Mouse (Mus musculus) erythroblast, adult 5-6 weeks (primary cell): Measurements from ENCODE around the gene Gm49630. TPM values are rescaled to one million over a fixed set of nuclear protein-coding genes. Genes with fewer than 3 reads are reported as not detected.
"Not testable (repeated sequence)": the region's sequence is repeated elsewhere in the genome, so short reads cannot be mapped to it uniquely, and the experiment has no call there.

Experiments
- ATAC-seq: replicated peaks from 2 replicates; pipeline ENCODE4 v1.8.0; 2016; ENCODE audit warnings: moderate number of reproducible peaks, mild to moderate bottlenecking, moderate TSS enrichment, inconsistent platforms; ENCODE audit not compliant: poor library complexity, low FRiP score, severe bottlenecking
- total RNA-seq, 2 experiments: library from RNA; stranded (forward) in 1 of 2; stranded (reverse) in 1 of 2; fragments of 150-400 nt in 1 of 2; fragments of 200-764, 138-1000 nt in 1 of 2; gene quantifications; 2 replicates each; pipeline versions ENCODE4 v1.2.3 to v1.2.4; 2015 to 2017; ENCODE audit warnings: low replicate concordance in 2 of 2

The Gm49630 gene
- total RNA-seq, 2 experiments from 2014 or later = not detected

- peak; percentile 60; the same call in 1 of the 2 replicates for ATAC-seq
Observed at GRCm38 (mm10) chr17:7376951-7377700, 5.3 kb upstream of the Gm49630 start.

- not testable (repeated sequence) for ATAC-seq
Observed at GRCm38 (mm10) chr17:7369401-7369800, 2.4 kb downstream of the Gm49630 start.

- ATAC-seq = not testable (repeated sequence)
Observed at GRCm38 (mm10) chr17:7366676-7367374, 5.0 kb downstream of the Gm49630 start.

- not testable (repeated sequence) for ATAC-seq
Observed at GRCm38 (mm10) chr17:7366265-7366664, 5.5 kb downstream of the Gm49630 start.

- not testable (repeated sequence) for ATAC-seq
Observed at GRCm38 (mm10) chr17:7365615-7366014, 6.2 kb downstream of the Gm49630 start.

- ATAC-seq = not testable (repeated sequence)
Observed at GRCm38 (mm10) chr17:7360749-7361465, 10.9 kb downstream of the Gm49630 start.

GRCm38 (mm10) chr17:7359806-7360205, 12.0 kb downstream of the Gm49630 start:
- not testable (repeated sequence) for ATAC-seq

GRCm38 (mm10) chr17:7352596-7352995, 19.2 kb downstream of the Gm49630 start, which contains the start of gene Ttll2:
Ttll2 (minus strand) TSS chr17:7352696.
- not testable (repeated sequence) for ATAC-seq

GRCm38 (mm10) chr17:7348765-7349164, 23.0 kb downstream of the Gm49630 start:
- ATAC-seq = not testable (repeated sequence)

GRCm38 (mm10) chr17:7337381-7337780, 34.4 kb downstream of the Gm49630 start:
- not testable (repeated sequence) for ATAC-seq

- not testable (repeated sequence) for ATAC-seq
Observed at GRCm38 (mm10) chr17:7332745-7333144, 39.0 kb downstream of the Gm49630 start.

GRCm38 (mm10) chr17:7326415-7326814, 45.4 kb downstream of the Gm49630 start:
- ATAC-seq = not testable (repeated sequence)

- ATAC-seq = not testable (repeated sequence)
Observed at GRCm38 (mm10) chr17:7324346-7324745, 47.4 kb downstream of the Gm49630 start, which contains the start of gene Tcp10a. Tcp10a (plus strand) TSS chr17:7324646.

- ATAC-seq = not testable (repeated sequence)
Observed at GRCm38 (mm10) chr17:7319789-7320188, 52.0 kb downstream of the Gm49630 start.

- ATAC-seq = not testable (repeated sequence)
Observed at GRCm38 (mm10) chr17:7315693-7316382, 55.9 kb downstream of the Gm49630 start.

GRCm38 (mm10) chr17:7306278-7307196, 65.2 kb downstream of the Gm49630 start:
- peak; percentile 80 for ATAC-seq
